Mouse (Mus musculus) C2C12 (cell line): ENCODE measurements at regions not wholly inside any gene's neighbourhood (a gene's known extent, or its start where the extent isn't known, plus 50 kb on each side); places are given as distances from the start of the nearest gene placed in this dataset.

ENCODE experiments used
- H3K27me3 ChIP-seq: one replicate; pipeline ENCODE4 v1.6.1; 2011; ENCODE audit not compliant: control insufficient read depth, insufficient read depth, insufficient read length
- H3K36me3 ChIP-seq: one replicate; pipeline ENCODE4 v1.6.1; 2011; ENCODE audit not compliant: control insufficient read depth, insufficient read depth
- H3K4me3 ChIP-seq: one replicate; pipeline ENCODE4 v1.5.1; 2011; ENCODE audit warnings: mild to moderate bottlenecking, control low read depth; ENCODE audit not compliant: poor library complexity, insufficient read depth, severe bottlenecking
- H3K79me2 ChIP-seq: one replicate; pipeline ENCODE4 v1.6.1; 2011; ENCODE audit not compliant: control insufficient read depth, insufficient read depth
- H3K79me3 ChIP-seq: one replicate; pipeline ENCODE4 v1.6.1; 2011; ENCODE audit warnings: low read depth, control low read depth
- H3ac ChIP-seq: one replicate; pipeline ENCODE3; 2011; ENCODE audit warnings: low read depth; ENCODE audit not compliant: control insufficient read depth, insufficient read length
- CEBPB ChIP-seq: IDR thresholded peaks from one replicate; pipeline ENCODE4 v1.6.1; 2011; ENCODE audit warnings: low read depth, mild to moderate bottlenecking, control low read depth, moderate library complexity
- CTCF ChIP-seq: IDR thresholded peaks from one replicate; pipeline ENCODE4 v1.5.1; 2011; ENCODE audit not compliant: control insufficient read depth, insufficient read depth, insufficient read length
- FOSL1 ChIP-seq: IDR thresholded peaks from one replicate; pipeline ENCODE4 v1.8.0; 2011; ENCODE audit warnings: mild to moderate bottlenecking, low read length; ENCODE audit not compliant: poor library complexity, insufficient read depth, severe bottlenecking
- MAX ChIP-seq: IDR thresholded peaks from one replicate; pipeline ENCODE4 v1.6.1; 2011; ENCODE audit warnings: mild to moderate bottlenecking, control low read depth
- MYOD1 ChIP-seq: IDR thresholded peaks from one replicate; pipeline ENCODE4 v1.6.1; 2011; ENCODE audit warnings: low read depth; ENCODE audit not compliant: control insufficient read depth, insufficient read length
- MYOG ChIP-seq: IDR thresholded peaks from one replicate; pipeline ENCODE4 v1.6.1; 2011; ENCODE audit not compliant: control insufficient read depth, insufficient read length; ENCODE audit errors: extremely low read depth
- USF1 ChIP-seq: IDR thresholded peaks from one replicate; pipeline ENCODE4 v1.6.1; 2011; ENCODE audit warnings: low read depth, mild to moderate bottlenecking, control low read depth, moderate library complexity

GRCm38 (mm10) chr1:154983325-154983724, 99.0 kb upstream of the Cacna1e start:
- H3ac ChIP-seq = no peak overlapping the region
- peaks cover 28% of the 10 kb centered on the region for H3K27me3 ChIP-seq
- no peak overlapping the region for H3K4me3 ChIP-seq
- TF ChIP-seq USF1 (no peak), FOSL1 (no peak), MAX (no peak), CEBPB (no peak), CTCF (no peak), MYOG (no peak), MYOD1 (no peak)
- no peaks in the 10 kb centered on the region for H3K36me3 ChIP-seq
- H3K79me2 ChIP-seq = no peaks in the 10 kb centered on the region
- H3K79me3 ChIP-seq = no peaks in the 10 kb centered on the region

GRCm38 (mm10) chr1:154982836-154983235, 98.5 kb upstream of the Cacna1e start:
- H3K27me3 ChIP-seq = peaks cover 28% of the 10 kb centered on the region
- no peaks in the 10 kb centered on the region for H3K79me3 ChIP-seq
- H3K79me2 ChIP-seq = no peaks in the 10 kb centered on the region
- no peak overlapping the region for H3ac ChIP-seq
- no peaks in the 10 kb centered on the region for H3K36me3 ChIP-seq
- no peak overlapping the region for H3K4me3 ChIP-seq
- TF ChIP-seq MAX (no peak), CEBPB (no peak), MYOG (no peak), USF1 (no peak), FOSL1 (no peak), MYOD1 (no peak), CTCF (no peak)

- Histone ChIP-seq H3K36me3 (no peaks in the 10 kb centered on the region), H3K79me2 (no peaks in the 10 kb centered on the region), H3K79me3 (no peaks in the 10 kb centered on the region), H3ac (no peak overlapping the region), H3K27me3 (peaks cover 28% of the 10 kb centered on the region), H3K4me3 (no peak overlapping the region)
- TF ChIP-seq MYOD1 = no peak
Measured at GRCm38 (mm10) chr1:154981687-154982086, 97.4 kb upstream of the Cacna1e start.

GRCm38 (mm10) chr1:154975732-154976131, 91.4 kb upstream of the Cacna1e start:
- TF ChIP-seq MYOG (no peak), MAX (no peak), MYOD1 (no peak), FOSL1 (no peak), CTCF (no peak), CEBPB (no peak), USF1 (no peak)
- H3ac ChIP-seq = no peak overlapping the region
- H3K4me3 ChIP-seq = no peak overlapping the region
- H3K79me2 ChIP-seq = no peaks in the 10 kb centered on the region
- peaks cover 3% of the 10 kb centered on the region for H3K27me3 ChIP-seq
- H3K79me3 ChIP-seq = no peaks in the 10 kb centered on the region
- H3K36me3 ChIP-seq = no peaks in the 10 kb centered on the region

GRCm38 (mm10) chr1:154961271-154961670, 77.0 kb upstream of the Cacna1e start:
- Histone ChIP-seq H3K36me3 (no peaks in the 10 kb centered on the region), H3ac (no peak overlapping the region), H3K79me3 (no peaks in the 10 kb centered on the region), H3K27me3 (no peaks in the 10 kb centered on the region), H3K79me2 (no peaks in the 10 kb centered on the region), H3K4me3 (no peak overlapping the region)
- no peak for TF ChIP-seq MAX
- no peak for TF ChIP-seq FOSL1
- no peak for TF ChIP-seq MYOD1
- TF ChIP-seq CEBPB = no peak
- no peak for TF ChIP-seq CTCF
- no peak for TF ChIP-seq MYOG
- no peak for TF ChIP-seq USF1

- peaks cover 6% of the 10 kb centered on the region for H3K27me3 ChIP-seq
- no peaks in the 10 kb centered on the region for H3K79me3 ChIP-seq
- H3K4me3 ChIP-seq = no peak overlapping the region
- H3K79me2 ChIP-seq = no peaks in the 10 kb centered on the region
- TF ChIP-seq MAX = no peak
- TF ChIP-seq CTCF = no peak
- no peak for TF ChIP-seq USF1
- no peak for TF ChIP-seq MYOD1
- TF ChIP-seq MYOG = no peak
- no peak for TF ChIP-seq FOSL1
- no peak for TF ChIP-seq CEBPB
- no peak overlapping the region for H3ac ChIP-seq
- H3K36me3 ChIP-seq = no peaks in the 10 kb centered on the region
Measured at GRCm38 (mm10) chr1:154956625-154957031, 72.3 kb upstream of the Cacna1e start.

GRCm38 (mm10) chr1:154952679-154953078, 68.4 kb upstream of the Cacna1e start:
- no peaks in the 10 kb centered on the region for H3K36me3 ChIP-seq
- H3K79me3 ChIP-seq = no peaks in the 10 kb centered on the region
- TF ChIP-seq FOSL1 = no peak
- TF ChIP-seq MYOD1 = no peak
- H3K4me3 ChIP-seq = no peak overlapping the region
- peaks cover 6% of the 10 kb centered on the region for H3K27me3 ChIP-seq
- H3K79me2 ChIP-seq = no peaks in the 10 kb centered on the region
- no peak overlapping the region for H3ac ChIP-seq
